Mouse (Mus musculus) neural tube, embryonic 12.5 days (tissue): ENCODE data around the gene Xiap. TPM values are rescaled to one million over a fixed set of nuclear protein-coding genes. Genes with fewer than 3 reads are reported as not detected.

ENCODE experiments used
- ATAC-seq: fragments of 200-750 bp; cut with Nextera tagmentation; 2 replicates; pipeline ENCODE4 v1.8.0; 2017; ENCODE audit warnings: low read depth, mild to moderate bottlenecking, moderate TSS enrichment, moderate library complexity; ENCODE audit not compliant: low FRiP score
- H3K27ac ChIP-seq: fragments of 300-500 bp; sonication (generic); 2 replicates; pipeline ENCODE4 v1.5.1; 2016
- H3K27me3 ChIP-seq: fragments of 300-500 bp; sonication (generic); replicated peaks from 2 replicates; pipeline ENCODE4 v1.6.1; 2016; ENCODE audit warnings: mild to moderate bottlenecking
- H3K36me3 ChIP-seq: fragments of 300-500 bp; sonication (generic); 2 replicates; pipeline ENCODE4 v1.6.1; 2016; ENCODE audit warnings: mild to moderate bottlenecking
- H3K4me1 ChIP-seq: fragments of 300-500 bp; sonication (generic); 2 replicates; pipeline ENCODE4 v1.6.1; 2016
- H3K4me2 ChIP-seq: fragments of 300-500 bp; sonication (generic); replicated peaks from 2 replicates; pipeline ENCODE4 v1.6.1; 2016; ENCODE audit warnings: mild to moderate bottlenecking
- H3K4me3 ChIP-seq: fragments of 300-500 bp; sonication (generic); 2 replicates; pipeline ENCODE4 v1.5.1; 2016
- H3K9ac ChIP-seq: fragments of 300-500 bp; sonication (generic); 2 replicates; pipeline ENCODE4 v1.6.1; 2016; ENCODE audit warnings: mild to moderate bottlenecking
- H3K9me3 ChIP-seq: fragments of 300-500 bp; sonication (generic); 2 replicates; pipeline ENCODE4 v1.6.1; 2016; ENCODE audit warnings: mild to moderate bottlenecking
- WGBS: fragments of 180-500 bp; shearing (Covaris S2); methylation state at CpG from one replicate; pipeline ENCODE4 v1.1.7; 2016; 5-methylcytosine and 5-hydroxymethylcytosine counted together
- polyA plus RNA-seq: library from polyadenylated mRNA; unstranded; fragments of >200 nt; fragmentation: Nextera tagmentation; extraction: Ambion mirVana; gene quantifications from 2 replicates; pipeline ENCODE4 v1.2.1, GENCODE M21; 2016

Gene Xiap
- polyA plus RNA-seq, 1 experiment from 2014 or later, result 11.5 TPM

GRCm38 (mm10) chrX:42151903-42152369 lies 92.5 kb downstream of the Xiap start:
- Histone ChIP-seq H3K27ac (0 out of 2 replicates have a peak overlapping the region, but pooled peaks have one; percentile 32), H3K9me3 (no peaks in the 10 kb centered on the region), H3K9ac (peak overlapping the region; percentile 51), H3K36me3 (no peaks in the 10 kb centered on the region), H3K4me2 (peak overlapping the region; percentile 57), H3K4me3 (peak overlapping the region; percentile 54), H3K4me1 (no peaks in the 10 kb centered on the region), H3K27me3 (no peaks in the 10 kb centered on the region)
- 22% methylated on average over 17 of the region's 17 CpGs for WGBS
- ATAC-seq, result peak; percentile 25; the same call in 1 of the 2 replicates

DNA sequence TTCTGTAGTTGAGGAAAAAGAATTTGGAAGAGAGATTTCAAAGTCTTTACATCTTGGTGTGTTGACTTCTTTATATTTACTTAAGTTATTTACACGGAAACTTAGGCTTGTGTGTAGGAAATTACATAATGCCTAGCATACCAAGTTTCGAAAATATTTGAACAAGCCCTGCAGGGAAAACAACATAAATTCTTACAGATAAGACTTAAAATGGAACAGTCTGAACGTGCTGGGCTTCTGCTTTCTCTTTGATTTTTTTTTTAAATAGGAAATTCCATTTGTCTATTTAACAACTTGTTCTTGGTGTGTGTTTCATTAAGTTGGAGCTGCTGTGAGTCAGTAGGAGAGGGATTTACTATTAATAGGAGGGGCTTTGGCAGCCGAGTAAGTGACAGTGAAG lies 93.6 kb downstream of the Xiap start:
- H3K9ac ChIP-seq, result no peak overlapping the region
- 34% methylated on average over 4 of the region's 4 CpGs for WGBS
- H3K36me3 ChIP-seq, result no peaks in the 10 kb centered on the region
- no peak overlapping the region for H3K27ac ChIP-seq
- no peaks in the 10 kb centered on the region for H3K27me3 ChIP-seq
- no peak overlapping the region for H3K4me3 ChIP-seq
- H3K9me3 ChIP-seq, result no peaks in the 10 kb centered on the region
- ATAC-seq, result no peak
- no peaks in the 10 kb centered on the region for H3K4me1 ChIP-seq
- peak overlapping the region; percentile 57 for H3K4me2 ChIP-seq

Other genes with a start within 250 kb of the Xiap start
- gene Thoc2, start 139.0 kb upstream of the Xiap start, polyA plus RNA-seq, result 100 and 108 TPM in 2 replicates
- 36.9 and 37.5 TPM in 2 replicates for gene Stag2, start 89.6 kb downstream of the Xiap start, polyA plus RNA-seq